In the genomic region with DNA sequence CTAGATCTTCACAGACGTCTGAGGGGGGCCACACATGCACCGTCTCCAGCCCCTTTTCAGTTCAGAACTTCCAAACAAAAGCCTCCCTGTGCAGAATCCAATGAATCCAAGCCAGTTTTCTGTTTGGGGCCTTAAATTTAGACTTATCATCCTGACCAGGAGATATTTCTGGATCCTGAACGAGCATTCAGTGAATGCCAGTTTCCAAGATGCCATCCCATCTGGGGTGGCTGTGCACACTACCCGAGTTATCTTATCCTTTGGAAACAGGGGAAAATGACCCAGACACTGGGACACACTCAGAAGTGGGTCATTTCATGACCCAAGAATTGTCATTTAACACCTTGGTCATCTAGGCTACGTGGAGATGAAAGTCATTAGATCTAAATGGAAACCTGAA, we compare ENCODE assay signal across 18 mouse cellular contexts. TPM values are rescaled to one million over a fixed set of nuclear protein-coding genes. Genes with fewer than 3 reads are reported as not detected.
A peak's percentile ranks its signal among the peaks of the same experiment; 100 is the strongest.
DNase-seq lines count a peak whose midpoint lies in the region; ATAC-seq and TF ChIP-seq lines count a peak whose summit lies in the region.
"Had no signal": no experiment of that assay in that cellular context is flagged by ENCODE, and none has a peak within 500 bp of the region (broad histone marks: within the 10 kb centered on the region; RNA-seq: fewer than 3 reads in every experiment).

No protein-coding gene starts in this region.

- H3K4me1 ChIP-seq in heart, embryonic 14.5 days (ENCODE audit: control insufficient read depth in 2 of 2, insufficient read depth in 2 of 2, low read length in 2 of 2): peaks cover 27 to 52% of the 10 kb centered on the region in 2 experiments
- H3K4me1 ChIP-seq in kidney, embryonic 15.5 days: peaks cover 28% of the 10 kb centered on the region

- H3K27me3 ChIP-seq in heart, embryonic 14.5 days (ENCODE audit: control insufficient read depth, insufficient read depth, low read length): no peaks in the 10 kb centered on the region
- no peaks in the 10 kb centered on the region for H3K27me3 ChIP-seq in kidney, embryonic 15.5 days
- H3K27me3 ChIP-seq: hindbrain, embryonic 12.5 days; midbrain, embryonic 13.5 days; neural tube, embryonic 12.5 days had no signal

- H3K27ac ChIP-seq in left cerebral cortex, adult 2 months: peak overlapping the region; percentile 80
- peak overlapping the region; percentile 12 to 99; a peak in 2 of 4 replicates for H3K27ac ChIP-seq in heart, embryonic 14.5 days (replicated peaks in 1 of 2; ENCODE audit: control insufficient read depth in 1 of 2, insufficient read depth in 1 of 2, low read depth in 2 of 2, low read length in 2 of 2)
- H3K27ac ChIP-seq in kidney, embryonic 15.5 days: no peak overlapping the region
- H3K27ac ChIP-seq: hindbrain, embryonic 12.5 days; midbrain, embryonic 13.5 days; neural tube, embryonic 12.5 days had no signal

- H3K4me2 ChIP-seq in heart, embryonic 14.5 days (ENCODE audit: low read length): no peak overlapping the region
- H3K4me2 ChIP-seq in kidney, embryonic 15.5 days: no peak overlapping the region
- H3K4me2 ChIP-seq: hindbrain, embryonic 12.5 days; midbrain, embryonic 13.5 days; neural tube, embryonic 12.5 days had no signal

- H3K9ac ChIP-seq in heart, embryonic 14.5 days (ENCODE audit: low read length): no peak overlapping the region
- no peak overlapping the region for H3K9ac ChIP-seq in kidney, embryonic 15.5 days
- H3K9ac ChIP-seq: hindbrain, embryonic 12.5 days; midbrain, embryonic 13.5 days; neural tube, embryonic 12.5 days had no signal

- ATAC-seq in heart, embryonic 14.5 days (ENCODE audit: insufficient number of reproducible peaks, insufficient read depth, low FRiP score, low read depth): no peak
- no peak for ATAC-seq in kidney, embryonic 15.5 days (replicated peaks; ENCODE audit: low FRiP score)
- ATAC-seq: midbrain, embryonic 13.5 days had no signal

- no peaks in the 10 kb centered on the region for H3K36me3 ChIP-seq in heart, embryonic 14.5 days (ENCODE audit: control insufficient read depth, insufficient read depth, low read length)
- H3K36me3 ChIP-seq in kidney, embryonic 15.5 days: no peaks in the 10 kb centered on the region
- H3K36me3 ChIP-seq: hindbrain, embryonic 12.5 days; midbrain, embryonic 13.5 days; neural tube, embryonic 12.5 days had no signal

- peak; percentile 48 to 58 for DNase-seq in heart, adult 18-20 months
- no peak for DNase-seq in heart, adult 8-10 months (ENCODE audit: low spot score)
- no peak for DNase-seq in left cerebral cortex, adult 2 months (ENCODE audit: extremely low spot score in 1 of 2, low spot score in 2 of 2)
- no peak for DNase-seq in left cerebral cortex, adult 8-10 months (ENCODE audit: low spot score in 2 of 2)
- DNase-seq in urinary bladder, postnatal 4 days (ENCODE audit: low spot score in 2 of 2): no peak
- DNase-seq: cerebellum, adult 8-10 months; gastrocnemius, postnatal 36 days; kidney, adult 9 months; kidney, postnatal 4 days; layer of hippocampus, postnatal 36 days; lung, adult 18-20 months; lung, postnatal 14 days; right cerebral cortex, postnatal 4 days had no signal

- WGBS in heart, embryonic 14.5 days: 55% methylated on average over 5 of the region's 5 CpGs
- WGBS in kidney, embryonic 15.5 days: 75% methylated on average over 5 of the region's 5 CpGs

- TF ChIP-seq CTCF in left cerebral cortex, adult 2 months (IDR thresholded peaks at IDR 0.05): no peak

- intact Hi-C loops in left cerebral cortex, adult 2 months (cut with DNase I): no loop called here

- no peak overlapping the region for H3K4me3 ChIP-seq in left cerebral cortex, adult 2 months
- H3K4me3 ChIP-seq in heart, embryonic 14.5 days (ENCODE audit: control insufficient read depth in 1 of 2, insufficient read depth in 1 of 2, low read depth in 1 of 2, low read length in 2 of 2): no peak overlapping the region
- H3K4me3 ChIP-seq in kidney, embryonic 15.5 days (replicated peaks): no peak overlapping the region
- H3K4me3 ChIP-seq: hindbrain, embryonic 12.5 days; midbrain, embryonic 13.5 days; neural tube, embryonic 12.5 days had no signal

- no peaks in the 10 kb centered on the region for H3K9me3 ChIP-seq in heart, embryonic 14.5 days (ENCODE audit: control insufficient read depth, low read length)
- H3K9me3 ChIP-seq in kidney, embryonic 15.5 days (replicated peaks): no peaks in the 10 kb centered on the region
- H3K9me3 ChIP-seq: hindbrain, embryonic 12.5 days; midbrain, embryonic 13.5 days; neural tube, embryonic 12.5 days had no signal

RNA-seq across cellular contexts. Expression of a gene that starts 3.4 kb away (rescaled TPM):
- 10 to 100 TPM; 68.8 to 69.9 TPM for total RNA-seq in heart, adult 18-20 months (2021)
- total RNA-seq in heart, adult 8-10 months (2022): 10 to 100 TPM; 64.5 to 96.2 (median 80.6) TPM
- total RNA-seq in left cerebral cortex, adult 2 months (2021): 10 to 100 TPM; 46.4 to 49.2 TPM
- 10 to 100 TPM; 52.6 to 67.4 (median 57.2) TPM for total RNA-seq in left cerebral cortex, adult 8-10 months (2022)
- polyA plus RNA-seq in heart, embryonic 14.5 days (2014; fragmentation: Nextera tagmentation; extraction: Ambion mirVana): 32.2 and 41.2 TPM in 2 replicates
- polyA plus RNA-seq in kidney, embryonic 15.5 days (2015; fragmentation: Nextera tagmentation; extraction: Ambion mirVana): 41.4 and 43.0 TPM in 2 replicates

RNA-seq across cellular contexts. Expression of a gene that starts 26.0 kb away (rescaled TPM):
- total RNA-seq in heart, adult 18-20 months (2021): 1 to 10 TPM; 2.9 to 3.1 TPM
- 1 to 10 TPM; 3.1 to 3.6 (median 3.4) TPM for total RNA-seq in heart, adult 8-10 months (2022)
- total RNA-seq in left cerebral cortex, adult 2 months (2021): 1 to 10 TPM; 6.2 to 7.7 TPM
- 10 to 100 TPM in 1 of 4 experiments, 1 to 10 TPM in 3; 7.7 to 16.4 (median 8.6) TPM for total RNA-seq in left cerebral cortex, adult 8-10 months (2022)
- polyA plus RNA-seq in heart, embryonic 14.5 days (2014; fragmentation: Nextera tagmentation; extraction: Ambion mirVana): 1.2 and 1.4 TPM in 2 replicates
- polyA plus RNA-seq in kidney, embryonic 15.5 days (2015; fragmentation: Nextera tagmentation; extraction: Ambion mirVana): 0.94 and 1.4 TPM in 2 replicates

Comparison
In these comparisons a context has a peak if more than half of its experiments do, and no peak if none do; other contexts are left out.
1. DNase-seq: peak in heart, adult 18-20 months (2 of 2); none in heart, adult 8-10 months (single experiment), left cerebral cortex, adult 2 months (0 of 2), left cerebral cortex, adult 8-10 months (0 of 2) and urinary bladder, postnatal 4 days (0 of 2).